Mouse (Mus musculus): ENCODE measurements around the gene Prkar1a. TPM values are rescaled to one million over a fixed set of nuclear protein-coding genes. Genes with fewer than 3 reads are reported as not detected.

Prkar1a gene
- total and polyA plus RNA-seq, 3 experiments: 169 to 378 (median 363) TPM

GRCm38 (mm10) chr11:109667371-109667770, 18.2 kb downstream of the Prkar1a start:
- H3K27ac ChIP-seq: no peak overlapping the region
- peaks cover 16% of the 10 kb centered on the region for H3K4me1 ChIP-seq (ENCODE audit: control insufficient read depth, insufficient read depth, low read length)
- peaks cover 31% of the 10 kb centered on the region for H3K36me3 ChIP-seq (ENCODE audit: control insufficient read depth, insufficient read depth, low read length)
- DNase-seq: no peak
- TF ChIP-seq POLR2A (IDR thresholded peaks at IDR 0.05; ENCODE audit: insufficient read depth, low read depth, low read length): no peak
- no peak for TF ChIP-seq CTCF (IDR thresholded peaks at IDR 0.05)
- TF ChIP-seq EP300 (IDR thresholded peaks at IDR 0.05; ENCODE audit: insufficient read depth, low read depth, low read length): no peak
- WGBS: 74% methylated on average over 19 of the region's 19 CpGs
- H3K79me2 ChIP-seq (replicated peaks; ENCODE audit: control insufficient read depth, insufficient read depth, low read length): 0 out of 2 replicates have a peak, but pooled peaks cover 1% of the 10 kb centered on the region
- no peak overlapping the region for H3K9ac ChIP-seq (ENCODE audit: low read depth, low read length)
- intact Hi-C loops (cut with DNase I): loop anchor here (2.0 kb wide), 1 partner anchor 15 kb away; no protein-coding TSS in a partner anchor
- no peaks in the 10 kb centered on the region for H3K27me3 ChIP-seq (ENCODE audit: control insufficient read depth, insufficient read depth, low read length)
- no peak overlapping the region for H3K4me3 ChIP-seq

GRCm38 (mm10) chr11:109668115-109668725, 19.0 kb downstream of the Prkar1a start:
- Histone ChIP-seq H3K27ac (peak overlapping the region; percentile 26), H3K27me3 (ENCODE audit: control insufficient read depth, insufficient read depth, low read length) (no peaks in the 10 kb centered on the region), H3K79me2 (replicated peaks; ENCODE audit: control insufficient read depth, insufficient read depth, low read length) (0 out of 2 replicates have a peak, but pooled peaks cover 1% of the 10 kb centered on the region), H3K9ac (ENCODE audit: low read depth, low read length) (no peak overlapping the region), H3K36me3 (ENCODE audit: control insufficient read depth, insufficient read depth, low read length) (peaks cover 27% of the 10 kb centered on the region), H3K4me1 (ENCODE audit: control insufficient read depth, insufficient read depth, low read length) (peaks cover 18% of the 10 kb centered on the region), H3K4me3 (no peak overlapping the region)
- 42% methylated on average over 8 of the region's 8 CpGs for WGBS
- no peak for TF ChIP-seq POLR2A (IDR thresholded peaks at IDR 0.05; ENCODE audit: insufficient read depth, low read depth, low read length)
- no peak for TF ChIP-seq CTCF (IDR thresholded peaks at IDR 0.05)
- no peak for TF ChIP-seq EP300 (IDR thresholded peaks at IDR 0.05; ENCODE audit: insufficient read depth, low read depth, low read length)
- DNase-seq: no peak
- intact Hi-C loops (cut with DNase I): no loop called here

GRCm38 (mm10) chr11:109669149-109669708, 20.0 kb downstream of the Prkar1a start:
- Histone ChIP-seq H3K36me3 (ENCODE audit: control insufficient read depth, insufficient read depth, low read length) (peaks cover 24% of the 10 kb centered on the region), H3K9ac (ENCODE audit: low read depth, low read length) (no peak overlapping the region), H3K79me2 (replicated peaks; ENCODE audit: control insufficient read depth, insufficient read depth, low read length) (0 out of 2 replicates have a peak, but pooled peaks cover 1% of the 10 kb centered on the region), H3K27ac (peak overlapping the region; percentile 58), H3K27me3 (ENCODE audit: control insufficient read depth, insufficient read depth, low read length) (no peaks in the 10 kb centered on the region), H3K4me3 (no peak overlapping the region), H3K4me1 (ENCODE audit: control insufficient read depth, insufficient read depth, low read length) (peaks cover 20% of the 10 kb centered on the region)
- TF ChIP-seq POLR2A (IDR thresholded peaks at IDR 0.05; ENCODE audit: insufficient read depth, low read depth, low read length): no peak
- TF ChIP-seq CTCF (IDR thresholded peaks at IDR 0.05): no peak
- TF ChIP-seq EP300 (IDR thresholded peaks at IDR 0.05; ENCODE audit: insufficient read depth, low read depth, low read length): no peak
- intact Hi-C loops (cut with DNase I): no loop called here
- 60% methylated on average over 8 of the region's 8 CpGs for WGBS
- no peak for DNase-seq

- Histone ChIP-seq H3K79me2 (replicated peaks; ENCODE audit: control insufficient read depth, insufficient read depth, low read length) (no peaks in the 10 kb centered on the region), H3K27me3 (ENCODE audit: control insufficient read depth, insufficient read depth, low read length) (no peaks in the 10 kb centered on the region), H3K4me1 (ENCODE audit: control insufficient read depth, insufficient read depth, low read length) (peaks cover 20% of the 10 kb centered on the region), H3K27ac (peak overlapping the region; percentile 73), H3K9ac (ENCODE audit: low read depth, low read length) (peak overlapping the region; percentile 11), H3K4me3 (no peak overlapping the region), H3K36me3 (ENCODE audit: control insufficient read depth, insufficient read depth, low read length) (peaks cover 21% of the 10 kb centered on the region)
- DNase-seq: peak; percentile 34 to 51
- intact Hi-C loops (cut with DNase I): loop anchor here (1.0 to 10.0 kb wide), 3 partner anchors 51 to 595 kb away; no protein-coding TSS in a partner anchor
- WGBS: 29% methylated on average over 14 of the region's 14 CpGs
- peak; percentile 58; the same call in 1 of the 2 replicates for TF ChIP-seq EP300 (IDR thresholded peaks at IDR 0.05; ENCODE audit: insufficient read depth, low read depth, low read length)
- no peak for TF ChIP-seq POLR2A (IDR thresholded peaks at IDR 0.05; ENCODE audit: insufficient read depth, low read depth, low read length)
- peak; percentile 77 for TF ChIP-seq CTCF (IDR thresholded peaks at IDR 0.05)
These were observed 21.1 kb downstream of the Prkar1a start for GRCm38 (mm10) chr11:109670026-109670916.

GRCm38 (mm10) chr11:109671136-109672020, 22.2 kb downstream of the Prkar1a start:
- Histone ChIP-seq H3K4me1 (ENCODE audit: control insufficient read depth, insufficient read depth, low read length) (peaks cover 20% of the 10 kb centered on the region), H3K27me3 (ENCODE audit: control insufficient read depth, insufficient read depth, low read length) (no peaks in the 10 kb centered on the region), H3K9ac (ENCODE audit: low read depth, low read length) (no peak overlapping the region), H3K4me3 (no peak overlapping the region), H3K36me3 (ENCODE audit: control insufficient read depth, insufficient read depth, low read length) (peaks cover 18% of the 10 kb centered on the region), H3K27ac (peak overlapping the region; percentile 73), H3K79me2 (replicated peaks; ENCODE audit: control insufficient read depth, insufficient read depth, low read length) (no peaks in the 10 kb centered on the region)
- DNase-seq: no peak
- intact Hi-C loops (cut with DNase I): loop anchor here (2.0 to 10.0 kb wide), 2 partner anchors 49 to 593 kb away; no protein-coding TSS in a partner anchor
- no peak for TF ChIP-seq CTCF (IDR thresholded peaks at IDR 0.05)
- no peak for TF ChIP-seq POLR2A (IDR thresholded peaks at IDR 0.05; ENCODE audit: insufficient read depth, low read depth, low read length)
- whole genome bisulfite sequencing: 67% methylated on average over 6 of the region's 6 CpGs
